Mouse (Mus musculus): ENCODE results near the gene Mfap4. TPM values are rescaled to one million over a fixed set of nuclear protein-coding genes. Genes with fewer than 3 reads are reported as not detected.
A peak's percentile ranks its signal among the peaks of the same experiment; 100 is the strongest.

Gene Mfap4
- total RNA-seq, 2 experiments from 2014 or later: 2.6 to 3.3 TPM

DNA sequence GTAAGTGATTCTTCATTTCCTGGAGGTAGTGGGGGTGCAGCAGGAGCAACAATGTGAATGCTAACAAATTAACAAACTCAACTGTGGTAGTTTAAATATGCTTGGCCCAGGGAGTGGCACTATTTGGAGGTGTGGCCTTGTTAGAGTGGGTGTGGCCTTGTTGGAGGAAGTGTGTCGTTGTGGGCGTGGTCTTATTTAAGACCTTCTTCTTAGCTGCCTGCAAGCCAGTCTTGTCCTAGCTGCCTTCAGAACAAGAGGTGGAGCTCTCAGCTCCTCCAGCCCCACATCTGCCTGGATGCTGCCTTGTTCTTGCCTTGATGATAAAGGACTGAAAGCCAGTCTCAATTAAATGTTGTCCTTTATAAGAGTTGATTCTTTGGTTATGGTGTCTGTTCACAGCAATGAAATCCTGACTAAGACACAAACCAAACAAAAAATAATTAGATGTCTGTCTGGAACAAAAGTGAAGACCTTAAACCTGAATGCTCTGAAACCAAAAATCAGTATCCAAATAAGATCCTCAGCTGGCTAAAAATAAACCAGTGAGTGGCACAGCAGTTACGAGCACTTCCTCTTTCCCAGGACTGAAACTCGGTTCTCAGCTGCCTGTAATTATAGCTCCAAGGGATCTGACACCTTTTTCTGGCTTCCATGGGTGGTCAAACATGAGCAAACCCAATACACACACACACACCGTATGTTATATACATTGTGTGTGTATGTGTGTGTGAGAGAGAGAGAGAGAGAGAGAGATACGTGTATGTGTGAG, 13.7 kb downstream of the Mfap4 start:
- intact Hi-C loops (cut with DNase I): no loop called here
- DNase-seq (ENCODE audit: low spot score in 2 of 2): no peak

DNA sequence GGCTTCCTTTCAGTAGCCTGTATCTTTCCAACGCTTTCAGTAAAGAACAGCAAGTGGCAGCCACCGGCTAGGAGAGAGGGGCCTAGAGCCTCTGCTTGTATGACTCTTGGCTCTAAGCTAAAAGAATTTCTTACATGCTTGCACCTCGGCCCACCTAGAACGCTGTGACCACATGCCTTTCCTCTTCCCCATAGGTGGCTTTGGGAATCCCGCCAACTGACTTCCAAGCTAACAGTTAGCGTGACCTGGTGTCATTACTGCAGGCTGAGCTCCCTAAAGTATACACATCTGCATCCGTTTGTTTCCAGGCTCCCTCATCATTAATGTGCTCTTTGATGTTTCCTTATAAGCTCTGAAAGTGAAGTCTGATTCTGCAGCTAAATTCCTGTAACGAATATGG, 18.7 kb downstream of the Mfap4 start:
- intact Hi-C loops (cut with DNase I): loop anchor here (2.0 to 10.0 kb wide), 2 partner anchors 93 to 329 kb away; partner anchors contain the start of gene Usp22
- DNase-seq (ENCODE audit: low spot score in 2 of 2): no peak

DNA sequence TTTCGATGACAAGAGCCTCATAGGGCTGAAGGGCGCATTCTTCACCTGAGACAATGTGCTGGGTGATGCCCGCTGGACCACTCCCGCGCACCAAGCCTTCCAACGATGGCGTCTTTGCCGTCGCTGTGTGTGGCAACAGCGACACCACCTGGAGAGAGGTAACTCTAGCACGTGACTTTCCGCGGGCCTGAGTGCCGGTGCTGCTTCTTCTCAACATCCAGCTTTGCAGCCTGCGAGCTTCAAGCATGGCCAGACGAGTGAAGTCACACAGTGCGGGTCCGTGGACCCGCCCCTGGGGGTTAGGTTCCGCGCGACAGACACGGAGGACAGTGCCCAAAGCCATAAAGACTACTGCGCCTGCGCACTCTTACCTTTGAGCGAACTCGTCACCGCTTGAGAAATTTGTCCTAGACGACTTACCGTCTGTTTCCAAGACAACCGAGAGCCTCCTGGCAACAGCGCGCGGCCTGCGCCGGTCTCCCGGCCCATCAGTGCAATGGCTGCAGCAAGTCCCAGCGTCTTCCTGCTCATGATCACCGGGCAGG, 19.6 kb downstream of the Mfap4 start, which contains the start of gene B9d1:
Gene B9d1 (plus strand): TSS at position 432 of the 545 bp plus-strand sequence.
- peak; percentile 97 to 98 for DNase-seq (ENCODE audit: low spot score in 2 of 2)
- intact Hi-C loops (cut with DNase I): loop anchor here (2.0 to 10.0 kb wide), 3 partner anchors 73 to 330 kb away; partner anchors contain the start of genes Epn2 and Usp22

DNA sequence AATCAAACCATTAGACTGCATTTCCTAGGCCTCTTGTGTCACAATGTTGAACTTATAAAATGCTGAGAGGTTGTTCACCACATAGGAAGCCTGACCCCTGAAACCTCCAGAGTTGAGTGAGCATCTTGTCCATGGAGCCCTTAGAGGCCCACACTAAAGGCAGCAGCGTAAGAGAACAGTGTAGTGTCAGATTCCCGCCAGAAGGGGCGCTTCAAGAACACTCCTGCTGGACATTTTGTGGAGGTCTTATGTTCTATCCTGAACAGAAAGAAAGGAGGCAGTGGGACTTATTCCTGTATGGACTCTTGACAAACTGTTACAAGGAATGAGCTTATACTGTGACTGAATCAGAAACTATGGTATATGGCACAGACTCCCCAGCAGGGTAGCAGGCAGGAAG, 29.7 kb downstream of the Mfap4 start:
- intact Hi-C loops (cut with DNase I): loop anchor here (5.0 kb wide), 2 partner anchors 102 to 197 kb away; no protein-coding TSS in a partner anchor
- DNase-seq (ENCODE audit: low spot score in 2 of 2): no peak

DNA sequence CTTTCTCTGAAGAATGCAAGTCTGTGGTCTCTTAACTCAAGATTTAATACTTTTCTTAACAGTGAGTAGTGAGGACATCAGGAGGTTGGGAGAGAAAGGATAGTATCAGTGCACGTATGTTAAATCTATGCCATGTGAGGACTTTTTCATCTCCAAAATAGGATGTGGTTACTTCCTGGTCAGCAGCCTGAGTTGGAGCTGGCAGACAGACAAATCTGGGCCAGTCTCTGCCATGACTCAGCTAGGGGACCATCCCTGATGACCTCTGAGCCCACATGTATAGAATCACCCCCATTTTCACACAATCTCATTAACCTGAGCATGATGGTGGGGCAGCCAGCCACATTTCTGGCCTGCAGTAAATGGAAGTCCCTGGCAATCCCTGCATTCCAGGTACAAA, 32.7 kb downstream of the Mfap4 start:
- no peak for DNase-seq (ENCODE audit: low spot score in 2 of 2)
- intact Hi-C loops (cut with DNase I): loop anchor here (5.0 kb wide), 1 partner anchor 99 kb away; no protein-coding TSS in a partner anchor

- no peak for DNase-seq (ENCODE audit: low spot score in 2 of 2)
- intact Hi-C loops (cut with DNase I): loop anchor here (5.0 kb wide), 1 partner anchor 98 kb away; no protein-coding TSS in a partner anchor
These were observed 33.6 kb downstream of the Mfap4 start for GRCm38 (mm10) chr11:61518871-61519270.

DNA sequence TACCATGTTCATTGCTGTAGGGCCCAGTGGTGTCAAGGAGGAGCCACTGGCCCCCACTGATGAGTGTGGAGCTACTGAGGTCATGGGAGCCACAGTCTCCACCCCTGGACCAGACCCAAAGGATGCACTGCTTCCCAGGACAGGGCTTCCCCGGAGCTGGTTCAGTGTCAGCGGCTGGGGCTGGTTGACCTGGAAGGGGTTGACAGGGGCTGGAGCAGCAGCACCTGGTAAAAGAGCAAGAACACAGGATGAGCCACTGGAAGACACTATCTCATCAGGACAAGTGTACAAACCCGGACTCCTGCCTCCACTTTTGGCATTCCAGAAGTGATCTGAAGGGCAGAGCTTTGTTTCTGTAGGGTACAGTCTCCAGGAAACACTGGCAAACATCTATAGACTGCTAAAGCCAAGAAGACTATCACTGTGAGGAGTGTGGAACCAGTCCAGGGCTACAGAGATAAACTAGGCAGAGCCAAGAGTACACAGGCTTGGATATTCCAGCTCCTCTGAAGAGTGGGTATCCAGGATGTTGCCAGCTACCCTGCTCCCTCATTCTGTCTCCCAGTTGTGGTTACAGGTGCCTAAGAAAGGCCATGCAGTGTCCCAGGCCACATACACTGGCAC, 34.4 kb downstream of the Mfap4 start:
- intact Hi-C loops (cut with DNase I): loop anchor here (5.0 kb wide), 1 partner anchor 98 kb away; no protein-coding TSS in a partner anchor

GRCm38 (mm10) chr11:61526872-61527271, 41.6 kb downstream of the Mfap4 start:
- intact Hi-C loops (cut with DNase I): loop anchor here (5.0 kb wide), 1 partner anchor 185 kb away; no protein-coding TSS in a partner anchor
- no peak for DNase-seq (ENCODE audit: low spot score in 2 of 2)

More for the DNA sequence above, 34.4 kb downstream of the Mfap4 start:
- no peak for DNase-seq (ENCODE audit: low spot score in 2 of 2)

GRCm38 (mm10) chr11:61529268-61529713, 44.1 kb downstream of the Mfap4 start:
- intact Hi-C loops (cut with DNase I): loop anchor here (5.0 kb wide), 1 partner anchor 183 kb away; no protein-coding TSS in a partner anchor

DNA sequence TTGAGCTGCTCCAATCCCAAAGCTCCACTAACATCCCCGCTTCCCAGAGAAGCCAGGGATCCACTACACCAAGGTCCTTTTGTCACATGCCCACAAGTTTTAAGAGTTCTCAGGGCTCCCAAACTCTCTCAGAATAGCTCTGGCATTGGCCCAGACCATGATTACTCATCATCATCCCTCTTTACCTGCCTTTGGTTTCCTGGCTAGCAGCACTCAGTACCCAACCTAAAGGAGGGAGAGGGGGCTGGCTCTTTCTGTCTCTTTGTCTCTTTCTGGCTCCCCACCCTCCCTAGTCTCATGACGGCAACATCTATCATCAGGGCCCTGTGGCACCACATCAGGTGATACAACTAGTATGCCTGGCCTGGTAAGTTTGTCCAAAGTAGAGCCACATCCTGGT, 47.6 kb downstream of the Mfap4 start:
- DNase-seq (ENCODE audit: low spot score in 2 of 2): no peak
- intact Hi-C loops (cut with DNase I): loop anchor here (5.0 kb wide), 1 partner anchor 44 kb away; the partner anchor contains the start of gene Epn2

More at GRCm38 (mm10) chr11:61529268-61529713, 44.1 kb downstream of the Mfap4 start:
- DNase-seq (ENCODE audit: low spot score in 2 of 2): no peak

DNA sequence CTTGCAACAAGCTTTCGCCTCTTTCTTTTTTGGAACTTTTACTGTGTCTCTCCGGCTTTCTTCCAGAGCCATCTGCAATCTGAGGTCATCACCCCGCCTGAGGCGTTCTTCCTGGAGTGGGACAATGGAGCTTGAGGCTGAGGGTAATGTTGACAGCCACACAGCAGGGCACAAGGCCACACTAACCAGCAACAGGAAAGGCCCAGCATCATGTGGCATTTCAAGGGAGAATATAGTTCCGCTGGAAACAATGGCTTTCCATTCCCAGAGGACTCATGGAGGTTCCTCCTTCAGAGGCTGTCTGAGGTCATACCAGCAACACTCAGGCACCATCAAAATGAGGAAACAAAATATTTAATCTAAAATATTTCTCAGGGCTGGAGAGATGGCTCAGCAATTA, 48.3 kb downstream of the Mfap4 start:
- no peak for DNase-seq (ENCODE audit: low spot score in 2 of 2)
- intact Hi-C loops (cut with DNase I): loop anchor here (5.0 kb wide), 1 partner anchor 44 kb away; the partner anchor contains the start of gene Epn2

DNA sequence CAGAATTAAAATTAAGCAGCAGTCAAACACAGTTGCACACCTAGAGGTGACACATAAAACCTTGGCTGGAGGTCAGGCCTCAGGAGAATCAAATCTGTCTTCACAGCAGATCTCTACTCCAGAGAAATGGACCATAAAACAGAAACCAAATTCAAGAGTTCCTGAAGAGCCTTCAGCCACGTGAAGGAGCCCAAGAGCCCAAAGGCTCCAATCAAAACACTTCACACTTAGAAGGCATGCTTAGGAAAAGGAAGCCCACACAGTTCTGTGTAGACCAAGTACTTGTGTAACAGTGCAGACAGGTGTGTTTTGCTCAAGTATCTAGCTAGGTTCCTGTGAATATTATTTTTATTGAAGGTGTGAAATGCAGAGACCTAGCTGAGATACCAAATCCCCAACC, 50.3 kb downstream of the Mfap4 start:
- intact Hi-C loops (cut with DNase I): no loop called here

DNA sequence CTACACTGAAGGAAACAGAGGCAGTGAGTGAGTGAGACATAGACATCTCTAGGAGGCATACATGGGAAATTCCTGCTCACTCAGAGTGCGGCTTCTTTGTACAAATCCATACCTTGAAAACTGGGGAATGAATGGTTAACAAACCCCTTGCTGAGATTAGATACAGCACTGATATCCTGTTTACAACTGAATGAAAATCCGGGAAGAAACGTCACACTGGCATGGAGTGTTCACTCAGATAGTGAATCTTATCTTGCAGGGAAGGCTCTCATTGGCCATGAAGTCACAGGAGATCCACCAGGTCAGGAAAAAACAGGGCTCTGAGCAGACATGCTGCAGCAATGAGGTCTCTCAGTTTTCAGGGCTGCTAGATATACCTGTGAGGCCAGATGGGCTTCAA, 51.7 kb downstream of the Mfap4 start:
- intact Hi-C loops (cut with DNase I): no loop called here
- no peak for DNase-seq (ENCODE audit: low spot score in 2 of 2)

More for the DNA sequence above, 50.3 kb downstream of the Mfap4 start:
- no peak for DNase-seq (ENCODE audit: low spot score in 2 of 2)

DNA sequence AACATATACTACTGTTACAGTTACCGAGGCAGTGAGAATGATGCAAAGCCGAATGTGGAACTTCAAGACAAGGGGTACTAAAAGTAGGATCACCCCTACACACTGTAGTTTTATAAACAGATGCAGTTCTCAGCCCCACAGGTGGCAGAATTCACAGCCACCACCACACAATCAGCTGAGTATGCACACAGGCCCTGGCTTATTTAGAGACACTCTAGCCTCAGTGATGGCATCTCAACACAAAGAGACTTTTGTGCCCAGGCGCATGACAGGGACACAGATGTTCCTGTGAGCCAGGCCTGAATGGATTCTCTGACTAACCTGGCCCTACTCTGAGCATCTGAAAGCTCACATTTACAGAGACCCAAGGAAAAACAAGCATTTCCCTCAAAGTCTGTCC, 52.1 kb downstream of the Mfap4 start:
- peak in 1 of 2 experiments; percentile 26 for DNase-seq (ENCODE audit: low spot score in 2 of 2)
- intact Hi-C loops (cut with DNase I): no loop called here

Other genes with a start within 250 kb of the Mfap4 start
- 10 to 100 TPM; 51.1 to 52.1 TPM for gene Aldh3a2, start 218.0 kb upstream of the Mfap4 start, total RNA-seq (2021)
- gene Slc47a2, start 142.6 kb upstream of the Mfap4 start, total RNA-seq (2021): not detected
- 1 to 10 TPM in 1 of 2 experiments, under 1 TPM in 1; 0.99 to 1.9 TPM for gene Slc47a1, start 107.1 kb upstream of the Mfap4 start, total RNA-seq (2021)
- 100 to 1,000 TPM; 274 to 345 TPM for gene Rnf112, start 31.3 kb upstream of the Mfap4 start, total RNA-seq (2021)
- gene Mapk7, start 9.0 kb downstream of the Mfap4 start, total RNA-seq (2021): 10 to 100 TPM; 21.6 to 22.9 TPM
- 10 to 100 TPM; 40.3 to 44.4 TPM for gene B9d1, start 19.7 kb downstream of the Mfap4 start, total RNA-seq (2021)
- gene Epn2, start 94.3 kb downstream of the Mfap4 start, total RNA-seq (2021): 100 to 1,000 TPM; 111 to 126 TPM
- 1 to 10 TPM; 5.2 to 5.5 TPM for gene Grap, start 167.8 kb downstream of the Mfap4 start, total RNA-seq (2021)
- under 1 TPM in 1 of 2 experiments, not detected in 1; 0.07 TPM for gene Fam83g, start 198.7 kb downstream of the Mfap4 start, total RNA-seq (2021)
- under 1 TPM; 0.22 to 0.23 TPM for gene Slc5a10, start 235.4 kb downstream of the Mfap4 start, total RNA-seq (2021)